Mouse (Mus musculus) liver, embryonic 14.5 days (tissue): ENCODE data around the gene Cnnm3.

Experiments used
- CTCF ChIP-seq: IDR thresholded peaks from 2 replicates; pipeline ENCODE4 v1.5.1; 2016; ENCODE audit warnings: antibody characterized with exemption, low read depth, control low read depth
- EP300 ChIP-seq: IDR thresholded peaks from 2 replicates; pipeline ENCODE4 v1.6.1; 2016; ENCODE audit warnings: antibody characterized with exemption, low read depth

DNA sequence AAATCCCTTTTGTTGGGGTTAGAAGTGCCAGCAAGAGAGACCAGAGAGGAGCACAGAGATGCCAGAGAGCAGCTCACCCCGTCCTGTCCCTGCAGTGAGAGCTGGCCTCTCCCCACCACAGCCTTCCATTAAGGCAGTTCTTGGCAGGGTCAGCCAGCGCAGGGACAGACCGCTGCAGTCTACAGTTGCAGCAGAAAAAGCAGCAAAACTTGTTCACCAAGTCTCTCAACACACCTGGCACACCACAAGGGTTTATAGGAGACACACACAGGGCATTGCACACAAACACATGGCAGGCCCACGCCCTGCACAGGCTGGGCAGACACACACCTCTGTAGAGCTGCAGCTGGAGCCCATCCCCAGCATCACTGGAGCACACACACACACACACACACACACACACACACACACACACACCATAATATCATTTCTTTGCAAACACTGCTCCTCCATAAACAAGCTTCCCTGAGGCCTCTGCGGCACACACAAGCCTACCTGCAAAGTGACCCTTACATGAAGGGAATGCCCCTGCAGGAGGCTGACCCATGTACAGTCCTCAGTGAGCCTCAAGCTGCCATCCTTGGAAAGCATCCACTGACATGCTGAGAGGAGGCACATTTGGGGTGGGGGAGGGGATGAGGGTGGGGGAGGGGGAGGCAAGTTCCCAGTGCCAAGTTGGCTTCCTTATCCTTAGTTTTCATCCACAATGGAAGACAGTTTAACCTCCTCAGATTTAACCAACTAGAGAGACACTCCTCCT lies 62.7 kb downstream of the Cnnm3 start:
- no peak for TF ChIP-seq CTCF
- no peak for TF ChIP-seq EP300
